Mouse (Mus musculus): ENCODE data around the gene Rpl22. TPM values are rescaled to one million over a fixed set of nuclear protein-coding genes. Genes with fewer than 3 reads are reported as not detected.
A peak's percentile ranks its signal among the peaks of the same experiment; 100 is the strongest.

Gene Rpl22
- polyA plus RNA-seq, 1 experiment: 82.5 TPM

DNA sequence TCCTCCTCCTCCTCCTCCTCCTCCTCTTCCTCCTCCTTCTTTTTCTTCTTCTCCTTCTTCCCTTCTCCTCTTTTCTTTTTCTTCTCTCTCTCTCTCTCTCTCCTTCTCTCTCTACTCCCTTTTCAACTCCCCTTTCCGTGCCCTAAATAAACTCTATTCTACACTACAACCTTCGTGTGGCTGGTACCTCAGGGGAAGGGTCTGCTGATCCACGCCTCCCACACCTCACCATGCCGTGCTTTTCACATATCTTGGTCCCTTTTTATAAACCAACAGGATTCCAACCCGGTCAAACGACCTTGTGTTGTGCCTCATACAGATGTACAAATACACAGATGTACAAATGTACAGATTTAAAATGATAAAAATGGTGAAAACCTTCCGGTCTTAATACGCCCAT, 29.2 kb upstream of the Rpl22 start:
- no peaks in the 10 kb centered on the region for H3K9me3 ChIP-seq
- no peak for TF ChIP-seq FLI1 (IDR thresholded peaks at IDR 0.05; ENCODE audit: low read length)
- TF ChIP-seq GATA1 (IDR thresholded peaks at IDR 0.05; ENCODE audit: borderline replicate concordance, low read length): no peak
- H3K36me3 ChIP-seq (replicated peaks; ENCODE audit: low read length): peaks cover 26% of the 10 kb centered on the region
- peaks cover 53% of the 10 kb centered on the region for H3K4me1 ChIP-seq
- H3K4me3 ChIP-seq (replicated peaks): peak overlapping the region; percentile 99
- H3K27me3 ChIP-seq (replicated peaks): peaks cover 23% of the 10 kb centered on the region

DNA sequence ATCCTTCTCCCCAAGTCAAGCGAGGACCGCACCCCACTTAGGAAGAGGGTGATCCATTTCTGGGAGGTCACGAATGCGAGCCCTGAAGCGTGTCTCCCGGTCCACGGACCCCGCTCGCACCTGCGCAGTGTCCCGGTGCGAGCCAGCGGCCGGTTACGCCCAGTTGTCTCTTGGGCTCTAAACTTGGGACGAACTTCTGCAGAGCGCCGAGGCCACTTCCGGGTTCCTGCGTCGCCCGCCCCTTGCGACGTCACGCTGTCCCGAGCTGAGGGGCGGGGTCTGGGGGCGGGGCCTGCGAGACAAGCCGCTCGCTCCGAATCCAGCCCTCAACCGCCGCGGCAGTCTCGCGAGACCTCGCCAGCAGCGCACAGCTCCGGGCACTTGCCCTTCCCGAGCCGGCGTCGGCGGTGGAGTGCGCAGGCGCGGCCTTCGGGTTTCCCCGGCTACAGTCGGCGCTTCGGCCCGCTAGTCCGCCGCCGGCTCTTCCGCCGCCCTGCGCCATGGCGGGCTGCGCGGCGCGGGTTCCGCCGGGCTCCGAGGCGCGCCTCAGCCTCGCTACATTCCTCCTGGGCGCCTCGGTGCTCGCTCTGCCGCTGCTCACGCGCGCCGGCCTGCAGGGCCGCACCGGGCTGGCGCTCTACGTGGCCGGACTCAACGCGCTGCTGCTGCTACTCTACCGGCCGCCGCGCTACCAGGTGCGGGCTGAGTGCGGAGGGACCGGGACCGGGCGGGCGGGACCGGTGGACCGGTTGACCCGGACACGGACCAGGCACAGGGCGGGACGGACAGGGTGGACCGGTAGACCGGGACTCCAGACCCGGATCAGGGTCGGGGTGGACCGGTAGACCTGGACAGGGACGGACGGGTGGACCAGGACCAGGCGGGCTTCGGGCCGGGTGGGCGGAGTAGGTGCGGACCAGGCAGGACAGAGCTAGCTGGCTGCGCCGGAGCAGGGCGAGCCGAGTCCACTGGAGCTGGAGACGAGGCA, 28.4 kb upstream of the Rpl22 start, which contains the start of gene Icmt:
TSS of gene Icmt (plus strand) at position 354 of the 988 bp plus-strand sequence.
- no peaks in the 10 kb centered on the region for H3K9me3 ChIP-seq
- peaks cover 53% of the 10 kb centered on the region for H3K4me1 ChIP-seq
- H3K36me3 ChIP-seq (replicated peaks; ENCODE audit: low read length): peaks cover 34% of the 10 kb centered on the region
- H3K27me3 ChIP-seq (replicated peaks): peaks cover 15% of the 10 kb centered on the region
- TF ChIP-seq GATA1 (IDR thresholded peaks at IDR 0.05; ENCODE audit: borderline replicate concordance, low read length) (no peak), FLI1 (IDR thresholded peaks at IDR 0.05; ENCODE audit: low read length) (no peak)
- peak within 1 kb of the TSS; percentile 99 for H3K4me3 ChIP-seq (replicated peaks)

DNA sequence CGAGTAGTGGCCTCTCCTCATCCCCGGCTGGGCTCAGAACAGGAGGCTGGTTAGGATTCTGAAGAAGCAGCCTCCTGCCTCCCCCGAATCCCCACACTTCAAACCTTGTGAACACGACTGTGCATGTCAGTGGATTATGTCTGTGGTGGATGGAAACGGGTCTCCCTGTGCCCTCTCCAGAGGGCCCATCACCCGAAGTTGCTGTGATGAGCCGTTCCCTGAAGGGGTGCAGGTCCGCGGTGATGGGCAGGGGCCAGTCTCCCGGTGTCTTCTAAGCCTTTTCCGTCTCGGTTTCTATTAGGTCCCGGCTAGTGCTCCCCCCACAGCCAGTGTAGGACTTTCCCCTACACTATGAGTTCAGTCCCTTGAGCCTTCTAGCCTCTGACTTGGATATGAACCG, 26.7 kb upstream of the Rpl22 start:
- TF ChIP-seq GATA1 (IDR thresholded peaks at IDR 0.05; ENCODE audit: borderline replicate concordance, low read length) (no peak), FLI1 (IDR thresholded peaks at IDR 0.05; ENCODE audit: low read length) (no peak)
- Histone ChIP-seq H3K36me3 (replicated peaks; ENCODE audit: low read length) (peaks cover 51% of the 10 kb centered on the region), H3K27me3 (replicated peaks) (no peaks in the 10 kb centered on the region), H3K9me3 (no peaks in the 10 kb centered on the region), H3K4me1 (peaks cover 42% of the 10 kb centered on the region), H3K4me3 (replicated peaks) (peak overlapping the region; percentile 99)

DNA sequence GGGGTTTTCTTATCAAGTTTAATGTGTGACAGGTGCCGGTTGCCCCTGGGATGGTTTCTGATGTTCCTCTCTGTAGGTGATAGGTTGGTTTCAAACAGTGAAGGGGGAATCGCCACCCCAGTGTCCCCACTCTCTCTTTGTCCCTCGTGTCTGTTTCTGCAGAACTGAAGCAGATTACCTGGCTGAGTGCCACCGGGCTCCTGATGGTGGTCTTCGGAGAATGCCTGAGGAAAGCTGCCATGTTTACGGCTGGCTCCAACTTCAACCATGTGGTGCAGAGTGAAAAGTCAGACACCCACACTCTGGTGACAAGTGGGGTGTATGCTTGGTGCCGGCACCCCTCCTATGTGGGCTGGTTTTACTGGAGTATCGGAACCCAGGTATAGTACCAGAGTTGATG, 25.2 kb upstream of the Rpl22 start:
- H3K36me3 ChIP-seq (replicated peaks; ENCODE audit: low read length): peaks cover 66% of the 10 kb centered on the region
- no peaks in the 10 kb centered on the region for H3K9me3 ChIP-seq
- peaks cover 27% of the 10 kb centered on the region for H3K4me1 ChIP-seq
- H3K4me3 ChIP-seq (replicated peaks): no peak overlapping the region
- TF ChIP-seq GATA1 (IDR thresholded peaks at IDR 0.05; ENCODE audit: borderline replicate concordance, low read length) (no peak), FLI1 (IDR thresholded peaks at IDR 0.05; ENCODE audit: low read length) (no peak)
- H3K27me3 ChIP-seq (replicated peaks): no peaks in the 10 kb centered on the region

DNA sequence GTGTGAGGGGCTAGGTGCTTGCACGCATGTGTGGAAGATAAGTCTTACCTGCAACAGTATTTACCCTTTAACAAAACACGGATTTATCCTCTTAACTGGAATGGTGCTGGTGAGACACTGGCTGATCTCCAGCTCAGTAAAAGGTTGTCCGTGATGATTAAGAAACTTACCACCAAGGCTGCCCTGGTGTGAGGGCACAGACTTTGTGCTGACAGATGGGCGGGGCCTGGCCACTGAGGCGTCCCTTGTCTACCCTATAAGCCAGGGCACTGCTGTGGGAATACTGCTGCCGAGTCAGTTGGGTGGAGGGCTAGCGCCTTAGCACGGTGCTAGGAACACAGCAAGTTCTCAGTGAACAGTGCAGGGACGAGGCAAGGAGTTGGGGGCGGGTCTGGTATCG, 23.5 kb upstream of the Rpl22 start:
- Histone ChIP-seq H3K4me1 (peaks cover 20% of the 10 kb centered on the region), H3K36me3 (replicated peaks; ENCODE audit: low read length) (peaks cover 80% of the 10 kb centered on the region), H3K4me3 (replicated peaks) (no peak overlapping the region), H3K9me3 (no peaks in the 10 kb centered on the region), H3K27me3 (replicated peaks) (no peaks in the 10 kb centered on the region)
- TF ChIP-seq GATA1 (IDR thresholded peaks at IDR 0.05; ENCODE audit: borderline replicate concordance, low read length) (no peak), FLI1 (IDR thresholded peaks at IDR 0.05; ENCODE audit: low read length) (no peak)

DNA sequence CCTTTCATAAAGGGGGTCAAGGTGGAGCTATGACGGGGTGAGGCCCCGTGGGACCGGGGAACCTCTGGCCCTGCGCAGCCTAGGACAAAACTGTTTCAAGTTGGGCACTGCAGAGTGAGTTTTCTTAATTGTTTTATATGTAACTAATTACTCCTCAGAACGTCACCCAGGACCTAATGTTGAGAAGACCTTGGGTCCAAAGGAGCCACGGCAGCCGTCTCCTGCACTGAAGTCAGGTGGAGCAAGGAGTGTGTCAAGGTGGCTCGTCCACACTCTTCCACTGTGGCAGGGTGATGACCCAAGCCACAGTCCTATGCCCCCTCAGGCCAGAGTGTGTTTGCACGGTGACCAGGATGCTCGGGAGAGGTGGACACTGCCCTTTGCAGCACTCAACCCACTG, 22.4 kb upstream of the Rpl22 start:
- Histone ChIP-seq H3K9me3 (no peaks in the 10 kb centered on the region), H3K36me3 (replicated peaks; ENCODE audit: low read length) (peaks cover 89% of the 10 kb centered on the region), H3K4me3 (replicated peaks) (no peak overlapping the region), H3K27me3 (replicated peaks) (no peaks in the 10 kb centered on the region), H3K4me1 (peaks cover 13% of the 10 kb centered on the region)
- no peak for TF ChIP-seq GATA1 (IDR thresholded peaks at IDR 0.05; ENCODE audit: borderline replicate concordance, low read length)
- TF ChIP-seq FLI1 (IDR thresholded peaks at IDR 0.05; ENCODE audit: low read length): no peak

DNA sequence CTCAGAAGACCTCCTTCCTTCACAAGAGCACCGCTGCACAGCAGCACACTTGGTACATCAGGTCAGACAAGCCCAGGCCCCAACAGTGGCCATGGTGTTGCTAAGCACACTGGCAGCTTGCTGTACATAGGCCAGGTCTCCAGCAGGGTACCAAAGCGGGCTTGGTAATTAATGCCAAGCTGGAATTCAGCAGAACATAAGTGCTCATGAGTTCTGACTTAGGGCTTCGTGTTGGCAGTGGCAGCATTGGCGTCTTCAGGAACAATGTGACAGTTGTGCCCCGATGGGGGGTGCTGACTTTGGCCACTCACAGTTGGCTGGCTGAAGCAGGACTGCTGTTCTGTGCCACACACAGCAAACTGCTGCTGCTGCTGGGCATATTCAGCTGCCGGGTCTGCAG, 20.9 kb upstream of the Rpl22 start:
- Histone ChIP-seq H3K36me3 (replicated peaks; ENCODE audit: low read length) (peaks cover 90% of the 10 kb centered on the region), H3K4me3 (replicated peaks) (no peak overlapping the region), H3K9me3 (no peaks in the 10 kb centered on the region), H3K4me1 (peaks cover 5% of the 10 kb centered on the region; the same call in 1 of the 2 replicates), H3K27me3 (replicated peaks) (peaks cover 8% of the 10 kb centered on the region)
- TF ChIP-seq GATA1 (IDR thresholded peaks at IDR 0.05; ENCODE audit: borderline replicate concordance, low read length) (no peak), FLI1 (IDR thresholded peaks at IDR 0.05; ENCODE audit: low read length) (no peak)

DNA sequence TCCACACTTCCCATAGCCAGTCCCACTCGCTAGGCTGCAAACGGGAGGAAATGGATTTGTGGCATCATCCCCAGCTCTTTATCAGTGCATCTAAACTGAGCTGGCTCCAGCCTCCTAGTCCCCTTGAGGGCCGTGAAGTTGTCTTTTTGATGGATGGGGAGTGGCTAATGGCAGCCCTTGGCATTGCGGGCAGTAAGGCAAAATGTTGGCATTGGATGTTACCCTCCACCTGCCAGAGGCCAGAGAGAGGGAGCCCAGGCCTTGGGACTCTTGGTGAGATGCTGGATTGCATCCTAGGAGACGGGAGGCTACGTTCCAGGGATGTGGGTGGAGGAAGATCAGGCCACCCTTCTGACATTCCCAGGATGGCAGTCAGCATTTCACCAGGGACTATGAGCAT, 19.6 kb upstream of the Rpl22 start:
- Histone ChIP-seq H3K36me3 (replicated peaks; ENCODE audit: low read length) (peaks cover 77% of the 10 kb centered on the region), H3K4me1 (peaks cover 5% of the 10 kb centered on the region; the same call in 1 of the 2 replicates), H3K9me3 (peaks cover 2% of the 10 kb centered on the region), H3K4me3 (replicated peaks) (no peak overlapping the region), H3K27me3 (replicated peaks) (peaks cover 21% of the 10 kb centered on the region)
- TF ChIP-seq FLI1 (IDR thresholded peaks at IDR 0.05; ENCODE audit: low read length) (no peak), GATA1 (IDR thresholded peaks at IDR 0.05; ENCODE audit: borderline replicate concordance, low read length) (no peak)

DNA sequence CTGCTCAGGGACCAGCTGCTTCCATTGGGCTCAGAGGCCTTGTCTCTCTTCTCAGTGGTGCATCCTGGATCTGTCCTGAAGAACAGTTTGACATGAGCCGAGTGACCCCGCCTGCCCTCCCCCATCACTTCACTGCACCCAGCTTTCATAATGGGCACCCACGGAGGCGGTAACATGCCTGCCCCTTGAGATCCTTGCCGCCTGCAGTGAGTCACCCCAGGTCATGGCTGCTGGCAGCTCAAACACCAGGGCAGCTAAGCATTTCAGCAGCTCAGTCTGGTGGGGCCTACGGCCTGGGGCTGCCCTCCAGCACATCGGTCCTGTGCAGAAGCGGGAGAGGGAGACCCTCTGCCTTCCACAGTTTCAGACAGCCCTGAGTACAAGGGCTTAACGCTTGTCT, 18.0 kb upstream of the Rpl22 start:
- Histone ChIP-seq H3K4me3 (replicated peaks) (no peak overlapping the region), H3K9me3 (peaks cover 6% of the 10 kb centered on the region), H3K4me1 (peaks cover 14% of the 10 kb centered on the region), H3K27me3 (replicated peaks) (peaks cover 37% of the 10 kb centered on the region), H3K36me3 (replicated peaks; ENCODE audit: low read length) (peaks cover 61% of the 10 kb centered on the region)
- TF ChIP-seq FLI1 (IDR thresholded peaks at IDR 0.05; ENCODE audit: low read length): no peak
- TF ChIP-seq GATA1 (IDR thresholded peaks at IDR 0.05; ENCODE audit: borderline replicate concordance, low read length): no peak

DNA sequence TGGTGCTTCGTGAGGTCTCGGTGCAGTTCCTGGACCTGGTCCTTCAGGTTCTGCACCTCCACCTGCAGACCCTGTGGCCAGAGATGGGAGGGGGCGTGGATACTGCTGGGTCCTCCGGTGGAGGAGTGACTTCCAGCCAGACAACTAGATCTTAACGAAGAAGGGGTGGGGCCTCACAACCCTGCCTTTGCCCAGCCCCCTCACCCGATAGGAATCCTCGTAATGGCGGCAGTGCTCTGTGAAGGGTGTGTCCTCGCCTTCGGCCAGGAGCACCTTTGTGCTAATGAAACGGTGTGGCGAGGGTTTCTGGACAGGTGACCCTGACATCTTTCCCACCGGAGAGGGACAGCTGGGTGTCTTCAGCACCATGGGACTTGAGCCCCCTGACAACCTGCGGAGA, 13.4 kb upstream of the Rpl22 start:
- no peak overlapping the region for H3K4me3 ChIP-seq (replicated peaks)
- TF ChIP-seq GATA1 (IDR thresholded peaks at IDR 0.05; ENCODE audit: borderline replicate concordance, low read length) (no peak), FLI1 (IDR thresholded peaks at IDR 0.05; ENCODE audit: low read length) (no peak)
- peaks cover 81% of the 10 kb centered on the region for H3K27me3 ChIP-seq (replicated peaks)
- peaks cover 18% of the 10 kb centered on the region for H3K36me3 ChIP-seq (replicated peaks; ENCODE audit: low read length)
- H3K4me1 ChIP-seq: peaks cover 41% of the 10 kb centered on the region
- H3K9me3 ChIP-seq: peaks cover 6% of the 10 kb centered on the region
